Mouse (Mus musculus): ENCODE measurements around the gene Mmrn2. TPM values are rescaled to one million over a fixed set of nuclear protein-coding genes. Genes with fewer than 3 reads are reported as not detected.

Mmrn2 gene
- total and polyA plus RNA-seq, 3 experiments, result 0.03 to 0.08 TPM; not detected in 1

DNA sequence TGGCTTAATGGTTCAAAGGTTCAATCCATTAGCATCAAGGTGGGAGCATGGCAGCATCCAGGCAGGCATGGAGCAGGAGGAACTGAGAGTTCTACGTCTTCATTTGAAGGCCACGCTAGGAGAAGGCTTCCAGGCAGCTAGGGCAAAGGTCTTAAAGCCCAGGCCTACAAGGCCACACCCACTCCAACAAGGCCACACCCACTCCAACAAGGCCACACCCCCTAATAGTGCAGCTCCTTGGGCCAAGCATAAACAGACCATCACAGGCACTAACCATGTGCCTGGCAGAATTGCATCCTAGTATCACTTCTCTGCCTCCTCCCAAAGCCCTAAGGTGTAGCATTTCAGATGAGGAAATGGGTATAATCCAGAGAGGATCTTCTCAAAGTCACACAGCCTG is 3.5 kb upstream of the Mmrn2 start:
- no peak overlapping the region for H3K27ac ChIP-seq (ENCODE audit: control insufficient read depth, low read depth, low read length)
- H3K4me3 ChIP-seq (ENCODE audit: control insufficient read depth in 1 of 2, insufficient read depth in 1 of 2, low read depth in 2 of 2, low read length in 2 of 2), result no peak overlapping the region

DNA sequence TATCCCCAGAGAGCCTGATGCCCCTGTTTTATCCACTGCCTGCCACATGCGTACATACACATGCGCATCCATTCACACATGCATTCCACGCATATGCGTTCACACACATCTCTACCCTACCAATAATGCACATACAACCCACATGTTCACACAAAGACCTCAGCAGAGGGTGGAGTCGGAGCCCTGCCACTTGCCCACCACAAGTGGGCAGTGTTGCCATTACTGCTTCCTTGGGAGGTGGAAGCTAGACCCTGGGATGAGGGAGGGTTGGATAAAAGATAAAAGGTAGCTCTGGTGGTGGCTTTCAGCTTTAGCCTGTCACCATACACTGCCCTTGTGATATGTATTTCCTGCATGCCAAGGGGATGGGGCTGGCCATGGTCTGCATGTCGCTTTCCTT is 2.6 kb upstream of the Mmrn2 start:
- no peak overlapping the region for H3K27ac ChIP-seq (ENCODE audit: control insufficient read depth, low read depth, low read length)
- peak; percentile 23 for DNase-seq (ENCODE audit: low read depth, low spot score)

More for the DNA sequence above, 3.5 kb upstream of the Mmrn2 start:
- Histone ChIP-seq H3K36me3 (ENCODE audit: control insufficient read depth in 1 of 2, insufficient read depth in 2 of 2, low read length in 2 of 2) (no peaks in the 10 kb centered on the region), H3K4me1 (ENCODE audit: control insufficient read depth in 1 of 2, insufficient read depth in 2 of 2, low read length in 2 of 2) (no peaks in the 10 kb centered on the region), H3K9ac (ENCODE audit: control insufficient read depth, low read depth, low read length, poor library complexity, severe bottlenecking) (no peak overlapping the region), H3K27me3 (ENCODE audit: control insufficient read depth in 1 of 2, insufficient read depth in 2 of 2, low read length in 2 of 2) (no peaks in the 10 kb centered on the region), H3K79me2 (ENCODE audit: control insufficient read depth, insufficient read depth, low read length, poor library complexity) (no peaks in the 10 kb centered on the region), H3K9me3 (replicated peaks; ENCODE audit: insufficient read depth, low read length) (no peaks in the 10 kb centered on the region)
- no peak for TF ChIP-seq E2F4 (IDR thresholded peaks at IDR 0.05; ENCODE audit: borderline replicate concordance, low read depth, low read length)
- no peak for DNase-seq (ENCODE audit: low read depth, low spot score)

GRCm38 (mm10) chr14:34373581-34373980 is 1.7 kb upstream of the Mmrn2 start:
- H3K79me2 ChIP-seq (ENCODE audit: control insufficient read depth, insufficient read depth, low read length, poor library complexity), result no peaks in the 10 kb centered on the region
- no peak for TF ChIP-seq CHD1 (IDR thresholded peaks at IDR 0.05; ENCODE audit: low read depth, low read length)
- no peak for TF ChIP-seq MAX (IDR thresholded peaks at IDR 0.05; ENCODE audit: low read length)
- no peak for TF ChIP-seq TCF12 (IDR thresholded peaks at IDR 0.05; ENCODE audit: low read depth, low read length)
- no peak for TF ChIP-seq TAL1 (IDR thresholded peaks at IDR 0.05; ENCODE audit: low read length)
- TF ChIP-seq RCOR1 (IDR thresholded peaks at IDR 0.05; ENCODE audit: low read depth, low read length), result no peak
- TF ChIP-seq SMC3 (IDR thresholded peaks at IDR 0.05; ENCODE audit: low read depth, low read length), result no peak
- TF ChIP-seq BHLHE40 (IDR thresholded peaks at IDR 0.05; ENCODE audit: borderline replicate concordance, low read depth, low read length), result no peak
- no peak for TF ChIP-seq USF1 (IDR thresholded peaks at IDR 0.05; ENCODE audit: low read depth, low read length)
- no peak for TF ChIP-seq HCFC1 (IDR thresholded peaks at IDR 0.05; ENCODE audit: low read depth, low read length)
- TF ChIP-seq MYB (IDR thresholded peaks at IDR 0.05; ENCODE audit: low read depth, low read length), result no peak
- H3K27me3 ChIP-seq (ENCODE audit: control insufficient read depth in 1 of 2, insufficient read depth in 2 of 2, low read length in 2 of 2), result no peaks in the 10 kb centered on the region

More for the DNA sequence above, 2.6 kb upstream of the Mmrn2 start:
- H3K27me3 ChIP-seq (ENCODE audit: control insufficient read depth in 1 of 2, insufficient read depth in 2 of 2, low read length in 2 of 2), result no peaks in the 10 kb centered on the region
- TF ChIP-seq TCF12 (IDR thresholded peaks at IDR 0.05; ENCODE audit: low read depth, low read length), result no peak
- peak; percentile 40 to 62 (median 57); a peak in 5 of 6 replicates for TF ChIP-seq CTCF (IDR thresholded peaks at IDR 0.05 in 2 of 3, conservative IDR thresholded peaks at IDR 0.05 in 1 of 3; ENCODE audit: control insufficient read depth in 1 of 3, insufficient read depth in 1 of 3, low read depth in 2 of 3, low read length in 3 of 3, poor library complexity in 1 of 3, severe bottlenecking in 1 of 3)
- no peak for TF ChIP-seq EP300 (IDR thresholded peaks at IDR 0.05; ENCODE audit: low read depth in 1 of 2, low read length in 2 of 2)
- TF ChIP-seq MAZ (IDR thresholded peaks at IDR 0.05; ENCODE audit: low read depth, low read length), result no peak
- peak; percentile 45 for TF ChIP-seq SMC3 (IDR thresholded peaks at IDR 0.05; ENCODE audit: low read depth, low read length)
- no peak for TF ChIP-seq ETS1 (IDR thresholded peaks at IDR 0.05; ENCODE audit: low read depth, low read length)
- TF ChIP-seq ZC3H11A (IDR thresholded peaks at IDR 0.05; ENCODE audit: low read depth, low read length), result peak; percentile 11; the same call in 1 of the 2 replicates
- peak; percentile 20 for TF ChIP-seq RAD21 (IDR thresholded peaks at IDR 0.05; ENCODE audit: low read depth, low read length)
- no peak for TF ChIP-seq BHLHE40 (IDR thresholded peaks at IDR 0.05; ENCODE audit: borderline replicate concordance, low read depth, low read length)
- TF ChIP-seq MAFK (IDR thresholded peaks at IDR 0.05; ENCODE audit: borderline replicate concordance, low read depth, low read length), result no peak
- TF ChIP-seq MYB (IDR thresholded peaks at IDR 0.05; ENCODE audit: low read depth, low read length), result no peak
- no peaks in the 10 kb centered on the region for H3K79me2 ChIP-seq (ENCODE audit: control insufficient read depth, insufficient read depth, low read length, poor library complexity)
- H3K9ac ChIP-seq (ENCODE audit: control insufficient read depth, low read depth, low read length, poor library complexity, severe bottlenecking), result no peak overlapping the region
- no peaks in the 10 kb centered on the region for H3K4me1 ChIP-seq (ENCODE audit: control insufficient read depth in 1 of 2, insufficient read depth in 2 of 2, low read length in 2 of 2)
- H3K36me3 ChIP-seq (ENCODE audit: control insufficient read depth in 1 of 2, insufficient read depth in 2 of 2, low read length in 2 of 2), result no peaks in the 10 kb centered on the region
- no peak overlapping the region for H3K4me3 ChIP-seq (ENCODE audit: control insufficient read depth in 1 of 2, insufficient read depth in 1 of 2, low read depth in 2 of 2, low read length in 2 of 2)
- no peaks in the 10 kb centered on the region for H3K9me3 ChIP-seq (replicated peaks; ENCODE audit: insufficient read depth, low read length)

More at GRCm38 (mm10) chr14:34373581-34373980, 1.7 kb upstream of the Mmrn2 start:
- no peak overlapping the region for H3K27ac ChIP-seq (ENCODE audit: control insufficient read depth, low read depth, low read length)
- no peaks in the 10 kb centered on the region for H3K4me1 ChIP-seq (ENCODE audit: control insufficient read depth in 1 of 2, insufficient read depth in 2 of 2, low read length in 2 of 2)
- no peaks in the 10 kb centered on the region for H3K9me3 ChIP-seq (replicated peaks; ENCODE audit: insufficient read depth, low read length)
- no peaks in the 10 kb centered on the region for H3K36me3 ChIP-seq (ENCODE audit: control insufficient read depth in 1 of 2, insufficient read depth in 2 of 2, low read length in 2 of 2)
- DNase-seq (ENCODE audit: low read depth, low spot score), result no peak
- no peak overlapping the region for H3K4me3 ChIP-seq (ENCODE audit: control insufficient read depth in 1 of 2, insufficient read depth in 1 of 2, low read depth in 2 of 2, low read length in 2 of 2)
- H3K9ac ChIP-seq (ENCODE audit: control insufficient read depth, low read depth, low read length, poor library complexity, severe bottlenecking), result no peak overlapping the region
